Mouse (Mus musculus): ENCODE results near the gene Hadhb.

DNA sequence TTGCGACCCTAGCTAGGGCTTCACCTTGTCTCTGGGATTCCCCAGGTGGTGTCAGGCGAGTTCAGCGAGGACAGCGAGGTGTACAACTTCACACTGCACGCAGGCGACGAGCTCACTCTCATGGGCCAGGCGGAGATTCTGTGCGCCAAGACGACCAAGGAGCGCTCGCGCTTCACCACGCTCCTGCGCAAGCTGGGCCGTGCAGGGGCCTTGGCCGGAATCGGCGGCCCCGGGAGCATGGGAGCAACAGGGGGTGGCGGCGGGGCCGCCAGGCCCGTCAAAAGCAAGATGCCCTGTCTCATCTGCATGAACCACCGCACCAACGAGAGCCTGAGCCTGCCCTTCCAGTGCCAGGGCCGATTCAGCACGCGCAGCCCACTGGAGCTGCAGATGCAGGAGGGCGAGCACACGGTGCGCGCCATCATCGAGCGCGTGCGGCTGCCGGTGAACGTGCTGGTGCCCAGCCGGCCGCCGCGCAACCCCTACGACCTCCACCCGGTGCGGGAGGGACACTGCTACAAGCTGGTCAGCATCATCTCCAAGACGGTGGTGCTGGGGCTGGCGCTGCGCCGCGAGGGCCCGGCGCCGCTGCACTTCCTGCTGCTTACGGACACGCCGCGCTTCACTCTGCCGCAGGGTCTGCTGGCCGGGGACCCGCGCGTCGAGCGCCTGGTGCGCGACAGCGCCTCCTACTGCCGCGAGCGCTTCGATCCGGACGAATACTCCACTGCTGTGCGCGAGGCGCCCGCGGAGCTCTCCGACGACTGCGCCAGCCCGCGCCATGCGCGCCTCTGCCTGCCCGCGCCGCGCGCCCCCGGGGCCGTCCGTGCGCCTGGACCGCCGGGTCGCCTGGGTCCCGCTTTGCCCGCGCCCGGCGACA lies 40.9 kb upstream of the Hadhb start:
- TF ChIP-seq CTCF (IDR thresholded peaks at IDR 0.05; ENCODE audit: low read depth) = peak; percentile 53
- TF ChIP-seq EP300 (IDR thresholded peaks at IDR 0.05; ENCODE audit: low read depth) = no peak

Measured in liver, embryonic 14.5 days (tissue).